Mouse (Mus musculus): ENCODE results near the gene 1500009C09Rik. TPM values are rescaled to one million over a fixed set of nuclear protein-coding genes. Genes with fewer than 3 reads are reported as not detected.

The 1500009C09Rik gene
- total RNA-seq, 4 experiments from 2014 or later = 91.7 to 112 (median 104) TPM

DNA sequence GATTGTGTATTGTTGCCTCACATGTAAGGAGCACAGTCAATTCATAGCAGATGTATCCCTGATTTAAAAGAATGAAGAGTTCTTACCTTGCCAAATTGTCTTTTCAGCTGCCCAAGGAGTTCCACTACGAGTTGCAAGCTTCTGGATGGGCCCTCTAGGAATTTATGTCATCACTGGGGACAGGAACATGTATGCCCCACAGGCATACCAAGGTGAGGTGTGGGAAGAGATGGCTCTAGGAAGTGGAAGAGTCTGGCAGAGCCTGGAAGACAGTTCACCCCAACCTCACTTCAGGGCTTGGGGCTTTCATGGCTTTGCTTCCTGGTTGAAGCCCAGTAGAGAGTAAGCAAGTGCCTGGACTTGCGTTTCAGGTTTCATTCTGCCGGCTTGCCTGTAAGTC lies 56.2 kb downstream of the 1500009C09Rik start:
- DNase-seq (ENCODE audit: low spot score in 2 of 2) = no peak

Other genes starting within 250 kb of the 1500009C09Rik start
- 100 to 1,000 TPM in 2 of 4 experiments, 10 to 100 TPM in 2; 90.4 to 112 (median 101) TPM for gene Desi1, start 218.5 kb upstream of the 1500009C09Rik start, total RNA-seq (2022)
- gene Snu13, start 204.8 kb upstream of the 1500009C09Rik start, total RNA-seq (2022) = 100 to 1,000 TPM in 3 of 4 experiments, 10 to 100 TPM in 1; 98.4 to 120 (median 115) TPM
- not detected for gene 4930407I10Rik, start 193.2 kb upstream of the 1500009C09Rik start, total RNA-seq (2022)
- under 1 TPM; 0.35 to 0.87 (median 0.66) TPM for gene Mei1, start 182.4 kb upstream of the 1500009C09Rik start, total RNA-seq (2022)
- gene Ccdc134, start 124.5 kb upstream of the 1500009C09Rik start, total RNA-seq (2022) = 10 to 100 TPM; 10.4 to 14.3 (median 13.0) TPM
- gene Srebf2, start 105.2 kb upstream of the 1500009C09Rik start, total RNA-seq (2022) = 100 to 1,000 TPM; 175 to 214 (median 189) TPM
- 1 to 10 TPM; 1.6 to 3.5 (median 2.0) TPM for gene Shisa8, start 39.6 kb upstream of the 1500009C09Rik start, total RNA-seq (2022)
- under 1 TPM in 2 of 4 experiments, not detected in 2; 0.69 to 0.80 TPM for gene Tnfrsf13c, start 28.0 kb upstream of the 1500009C09Rik start, total RNA-seq (2022)
- gene Cenpm, start 7.6 kb upstream of the 1500009C09Rik start, total RNA-seq (2022) = 1 to 10 TPM; 2.6 to 4.8 (median 4.4) TPM
- 100 to 1,000 TPM; 583 to 608 (median 584) TPM for gene Sept3, start 22.5 kb downstream of the 1500009C09Rik start, total RNA-seq (2022)
- not detected for gene Wbp2nl, start 46.6 kb downstream of the 1500009C09Rik start, total RNA-seq (2022)
- gene Naga, start 86.5 kb downstream of the 1500009C09Rik start, total RNA-seq (2022) = 10 to 100 TPM; 33.0 to 56.7 (median 43.1) TPM
- 1 to 10 TPM in 1 of 4 experiments, under 1 TPM in 3; 0.22 to 1.2 (median 0.32) TPM for gene Pheta2, start 86.5 kb downstream of the 1500009C09Rik start, total RNA-seq (2022)
- gene Smdt1, start 86.6 kb downstream of the 1500009C09Rik start, total RNA-seq (2022) = 100 to 1,000 TPM; 123 to 145 (median 138) TPM
- 100 to 1,000 TPM; 177 to 207 (median 191) TPM for gene Ndufa6, start 101.9 kb downstream of the 1500009C09Rik start, total RNA-seq (2022)
- 10 to 100 TPM; 46.4 to 55.0 (median 53.4) TPM for gene Cyp2d22, start 127.9 kb downstream of the 1500009C09Rik start, total RNA-seq (2022)
- gene Cyp2d11, start 141.6 kb downstream of the 1500009C09Rik start, total RNA-seq (2022) = under 1 TPM in 1 of 4 experiments, not detected in 3; 0.45 TPM
- 1 to 10 TPM in 2 of 4 experiments, under 1 TPM in 1, not detected in 1; 0.41 to 1.2 (median 1.0) TPM for gene Cyp2d10, start 154.8 kb downstream of the 1500009C09Rik start, total RNA-seq (2022)
- gene Cyp2d9, start 181.0 kb downstream of the 1500009C09Rik start, total RNA-seq (2022) = under 1 TPM in 1 of 4 experiments, not detected in 3; 0.29 TPM

Data from layer of hippocampus, adult 8-10 months (tissue).